Mouse (Mus musculus): ENCODE data around the gene Pik3cd.

DNA sequence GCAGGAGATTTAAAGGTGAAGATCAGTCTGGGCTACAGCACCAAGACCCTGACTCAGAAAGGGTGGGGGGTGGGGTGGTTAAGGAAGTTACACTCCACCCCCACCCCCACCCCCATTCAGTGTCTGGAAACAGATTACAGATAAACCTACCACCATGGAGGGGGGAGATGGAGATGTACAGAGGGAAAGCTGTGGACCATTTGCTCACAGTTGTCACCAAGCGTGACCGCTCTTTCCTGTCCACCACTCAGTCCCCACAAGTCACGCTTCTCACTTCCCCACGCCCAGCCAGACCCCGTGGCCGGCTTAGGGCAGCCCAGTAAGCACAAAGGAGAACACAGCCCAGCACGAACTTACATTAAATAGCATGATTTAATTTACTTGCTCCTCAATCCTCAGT, 41.7 kb upstream of the Pik3cd start:
- TF ChIP-seq CTCF (IDR thresholded peaks at IDR 0.05; ENCODE audit: extremely low read depth, insufficient read length, insufficient replicate concordance, low read depth, low read length) (no peak), POLR2A (IDR thresholded peaks at IDR 0.05; ENCODE audit: low read depth, low read length) (no peak)
